In genomic region chr3:122142256-122142922, GRCm38 (mm10) we compare ENCODE assay signal across 13 mouse cellular contexts.
A peak's percentile ranks its signal among the peaks of the same experiment; 100 is the strongest.
DNase-seq lines count a peak whose midpoint lies in the region; ATAC-seq lines count a peak whose summit lies in the region.
"Had no signal": no experiment of that assay in that cellular context is flagged by ENCODE, and none has a peak within 500 bp of the region (broad histone marks: within the 10 kb centered on the region; RNA-seq: fewer than 3 reads in every experiment).

No protein-coding gene starts in this region.

- H3K27me3 ChIP-seq in heart, embryonic 11.5 days (ENCODE audit: control insufficient read depth, insufficient read depth, low read length), result peaks cover 6% of the 10 kb centered on the region; the same call in 1 of the 2 replicates
- no peaks in the 10 kb centered on the region for H3K27me3 ChIP-seq in liver, embryonic 11.5 days (replicated peaks; ENCODE audit: control insufficient read depth, insufficient read depth, low read length)
- H3K27me3 ChIP-seq in forebrain, embryonic 14.5 days (replicated peaks; ENCODE audit: control insufficient read depth, insufficient read depth, low read length), result no peaks in the 10 kb centered on the region
- no peaks in the 10 kb centered on the region for H3K27me3 ChIP-seq in hindbrain, embryonic 14.5 days (ENCODE audit: control insufficient read depth, insufficient read depth, low read length)

- H3K4me3 ChIP-seq in heart, embryonic 11.5 days (ENCODE audit: low read depth, low read length), result no peak overlapping the region
- no peak overlapping the region for H3K4me3 ChIP-seq in liver, embryonic 11.5 days (ENCODE audit: low read depth, low read length)
- no peak overlapping the region for H3K4me3 ChIP-seq in forebrain, embryonic 14.5 days (ENCODE audit: low read depth, low read length)
- H3K4me3 ChIP-seq in hindbrain, embryonic 14.5 days (replicated peaks; ENCODE audit: low read length), result no peak overlapping the region
- H3K4me3 ChIP-seq: gastrocnemius, adult 2 months had no signal

- no peaks in the 10 kb centered on the region for H3K9me3 ChIP-seq in heart, embryonic 11.5 days (replicated peaks; ENCODE audit: control insufficient read depth, low read length)
- no peaks in the 10 kb centered on the region for H3K9me3 ChIP-seq in liver, embryonic 11.5 days (ENCODE audit: control insufficient read depth, low read length)
- H3K9me3 ChIP-seq in forebrain, embryonic 14.5 days (replicated peaks; ENCODE audit: control insufficient read depth, low read length), result no peaks in the 10 kb centered on the region
- H3K9me3 ChIP-seq in hindbrain, embryonic 14.5 days (ENCODE audit: control insufficient read depth, low read length), result no peaks in the 10 kb centered on the region

- WGBS in heart, embryonic 11.5 days (ENCODE audit: insufficient replicate concordance), result 42% methylated on average over 9 of the region's 9 CpGs
- 63% methylated on average over 9 of the region's 9 CpGs for WGBS in liver, embryonic 11.5 days
- 82% methylated on average over 9 of the region's 9 CpGs for WGBS in forebrain, embryonic 14.5 days
- WGBS in hindbrain, embryonic 14.5 days, result 77% methylated on average over 9 of the region's 9 CpGs

- H3K4me2 ChIP-seq in heart, embryonic 11.5 days, result 0 out of 2 replicates have a peak overlapping the region, but pooled peaks have one; percentile 9
- no peak overlapping the region for H3K4me2 ChIP-seq in liver, embryonic 11.5 days
- H3K4me2 ChIP-seq in forebrain, embryonic 14.5 days (ENCODE audit: low read length), result no peak overlapping the region
- H3K4me2 ChIP-seq in hindbrain, embryonic 14.5 days (replicated peaks), result no peak overlapping the region

- peaks cover 18% of the 10 kb centered on the region for H3K4me1 ChIP-seq in heart, embryonic 11.5 days (ENCODE audit: control insufficient read depth, insufficient read depth, low read length)
- H3K4me1 ChIP-seq in liver, embryonic 11.5 days (replicated peaks; ENCODE audit: control insufficient read depth, insufficient read depth, low read length), result peaks cover 14% of the 10 kb centered on the region
- H3K4me1 ChIP-seq in forebrain, embryonic 14.5 days (ENCODE audit: control insufficient read depth, insufficient read depth, low read length), result no peaks in the 10 kb centered on the region
- H3K4me1 ChIP-seq in hindbrain, embryonic 14.5 days (replicated peaks; ENCODE audit: control insufficient read depth, insufficient read depth, low read length), result no peaks in the 10 kb centered on the region

- peak; percentile 36 for DNase-seq in kidney, adult 11 months
- no peak for DNase-seq in kidney, postnatal 10 days
- peak; percentile 86 for DNase-seq in MEL-GATA-1-ER (ENCODE audit: extremely low read depth, low read depth)
- DNase-seq in liver, embryonic 11.5 days (ENCODE audit: low spot score), result no peak
- DNase-seq in frontal cortex, postnatal 36 days (ENCODE audit: low spot score in 2 of 2), result no peak
- no peak for DNase-seq in forebrain, embryonic 14.5 days (ENCODE audit: low spot score)
- DNase-seq in hindbrain, embryonic 14.5 days (ENCODE audit: low spot score), result no peak
- DNase-seq: adrenal gland, postnatal 10 days; cerebellum, adult 2 months; gastrocnemius, adult 2 months; lung, postnatal 10 days had no signal

- peak; percentile 83 for ATAC-seq in heart, embryonic 11.5 days (replicated peaks; ENCODE audit: insufficient number of reproducible peaks, low FRiP score, low TSS enrichment)
- peak; percentile 89 for ATAC-seq in liver, embryonic 11.5 days (replicated peaks; ENCODE audit: low FRiP score)
- no peak for ATAC-seq in forebrain, embryonic 14.5 days
- ATAC-seq in hindbrain, embryonic 14.5 days (ENCODE audit: low FRiP score), result no peak
- ATAC-seq: hindbrain, embryonic 16.5 days had no signal

- H3K9ac ChIP-seq in heart, embryonic 11.5 days (ENCODE audit: low read depth, low read length), result no peak overlapping the region
- no peak overlapping the region for H3K9ac ChIP-seq in liver, embryonic 11.5 days (ENCODE audit: low read depth, low read length)
- H3K9ac ChIP-seq in forebrain, embryonic 14.5 days (ENCODE audit: low read length), result no peak overlapping the region
- H3K9ac ChIP-seq in hindbrain, embryonic 14.5 days, result no peak overlapping the region

- H3K36me3 ChIP-seq in heart, embryonic 11.5 days (ENCODE audit: control insufficient read depth, insufficient read depth, low read length), result no peaks in the 10 kb centered on the region
- H3K36me3 ChIP-seq in liver, embryonic 11.5 days (ENCODE audit: control insufficient read depth, insufficient read depth, low read length), result no peaks in the 10 kb centered on the region
- H3K36me3 ChIP-seq in forebrain, embryonic 14.5 days (ENCODE audit: control insufficient read depth, insufficient read depth, low read length), result no peaks in the 10 kb centered on the region
- H3K36me3 ChIP-seq in hindbrain, embryonic 14.5 days (replicated peaks; ENCODE audit: control insufficient read depth, insufficient read depth), result no peaks in the 10 kb centered on the region

- H3K27ac ChIP-seq in heart, embryonic 11.5 days (ENCODE audit: low read depth, low read length), result peak overlapping the region; percentile 24
- no peak overlapping the region for H3K27ac ChIP-seq in liver, embryonic 11.5 days (ENCODE audit: low read depth, low read length)
- no peak overlapping the region for H3K27ac ChIP-seq in forebrain, embryonic 14.5 days (ENCODE audit: low read depth, low read length)
- H3K27ac ChIP-seq in hindbrain, embryonic 14.5 days, result no peak overlapping the region
- H3K27ac ChIP-seq: gastrocnemius, adult 2 months had no signal

Comparison
In these comparisons a context has a peak if more than half of its experiments do, and no peak if none do; other contexts are left out.
1. DNase-seq: peak in kidney, adult 11 months (single experiment) and MEL-GATA-1-ER (single experiment); none in kidney, postnatal 10 days (single experiment), liver, embryonic 11.5 days (single experiment), frontal cortex, postnatal 36 days (0 of 2), forebrain, embryonic 14.5 days (single experiment) and hindbrain, embryonic 14.5 days (single experiment).
2. ATAC-seq: peak in heart, embryonic 11.5 days (single experiment) and liver, embryonic 11.5 days (single experiment); none in forebrain, embryonic 14.5 days (single experiment) and hindbrain, embryonic 14.5 days (single experiment).